Mouse (Mus musculus) hindlimb bud, embryonic 11.5 days (tissue): Measurements from ENCODE around the gene Crip3.
A peak's percentile ranks its signal among the peaks of the same experiment; 100 is the strongest.

ENCODE experiments used
- DNase-seq: peaks from one replicate; pipeline ENCODE4 v3.0.0-alpha.2; 2012; ENCODE audit warnings: low read depth, low spot score; ENCODE audit errors: extremely low spot score

Crip3 gene

GRCm38 (mm10) chr17:46428761-46429414, at the start of gene Crip3:
Gene Crip3 (plus strand): TSS chr17:46428926.
- DNase-seq: no peak

- DNase-seq: peak; percentile 70
Measured at GRCm38 (mm10) chr17:46383294-46384060, 45.2 kb upstream of the Crip3 start, which contains the start of gene Zfp318. Gene Zfp318 (plus strand): TSS chr17:46383731.

- DNase-seq: no peak
Measured at GRCm38 (mm10) chr17:46384061-46384801, 44.5 kb upstream of the Crip3 start.

- DNase-seq: no peak
Measured at GRCm38 (mm10) chr17:46388200-46388599, 40.5 kb upstream of the Crip3 start.

GRCm38 (mm10) chr17:46393012-46393411, 35.7 kb upstream of the Crip3 start:
- no peak for DNase-seq

- DNase-seq: no peak
Measured at GRCm38 (mm10) chr17:46394631-46395030, 34.1 kb upstream of the Crip3 start.

- no peak for DNase-seq
Measured at GRCm38 (mm10) chr17:46408478-46408877, 20.2 kb upstream of the Crip3 start.

GRCm38 (mm10) chr17:46418628-46419027, 10.1 kb upstream of the Crip3 start:
- no peak for DNase-seq

GRCm38 (mm10) chr17:46419717-46420116, 9.0 kb upstream of the Crip3 start:
- no peak for DNase-seq

- no peak for DNase-seq
Measured at GRCm38 (mm10) chr17:46426496-46426895, 2.2 kb upstream of the Crip3 start.

GRCm38 (mm10) chr17:46433627-46434026, 4.9 kb downstream of the Crip3 start:
- no peak for DNase-seq

GRCm38 (mm10) chr17:46436672-46437366, 8.1 kb downstream of the Crip3 start:
- DNase-seq: no peak

GRCm38 (mm10) chr17:46438298-46438873, 9.7 kb downstream of the Crip3 start, which contains the start of gene Slc22a7:
Gene Slc22a7 (minus strand): TSS chr17:46438457.
- no peak for DNase-seq

- no peak for DNase-seq
Measured at GRCm38 (mm10) chr17:46439176-46439575, 10.4 kb downstream of the Crip3 start.

- DNase-seq: no peak
Measured at GRCm38 (mm10) chr17:46444839-46445579, 16.3 kb downstream of the Crip3 start.

- no peak for DNase-seq
Measured at GRCm38 (mm10) chr17:46446264-46446663, 17.5 kb downstream of the Crip3 start.

GRCm38 (mm10) chr17:46452683-46453082, 24.0 kb downstream of the Crip3 start:
- no peak for DNase-seq

- DNase-seq: no peak
Measured at GRCm38 (mm10) chr17:46453302-46453948, 24.7 kb downstream of the Crip3 start.

GRCm38 (mm10) chr17:46453970-46454411, 25.3 kb downstream of the Crip3 start:
- no peak for DNase-seq
